Mouse (Mus musculus) liver, adult 2 months (tissue): ENCODE measurements at regions not wholly inside any gene's neighbourhood (a gene's known extent, or its start where the extent isn't known, plus 50 kb on each side); places are given as distances from the start of the nearest gene placed in this dataset.

Source experiments
- CTCF ChIP-seq: fragments of 200-500 bp; IDR thresholded peaks from 2 replicates; pipeline ENCODE4 v1.5.1; 2011; ENCODE audit warnings: low read depth, low read length, control low read depth
- POLR2A ChIP-seq: fragments of 200-500 bp; IDR thresholded peaks from 2 replicates; pipeline ENCODE4 v1.6.1; 2011; ENCODE audit warnings: low read length, control low read depth; ENCODE audit not compliant: insufficient read depth; ENCODE audit errors: extremely low read depth

GRCm38 (mm10) chr10:126690914-126691673, 210.1 kb downstream of the Atp23 start:
- no peak for TF ChIP-seq CTCF
- TF ChIP-seq POLR2A = no peak
